Mouse (Mus musculus): ENCODE data around the gene Rrbp1.

- no peak for TF ChIP-seq GATA1 (IDR thresholded peaks at IDR 0.05; ENCODE audit: borderline replicate concordance, low read length)
- no peak for TF ChIP-seq FLI1 (IDR thresholded peaks at IDR 0.05; ENCODE audit: low read length)
Measured at GRCm38 (mm10) chr2:143946399-143946798, 64.7 kb downstream of the Rrbp1 start.
